Mouse (Mus musculus): ENCODE results near the gene Gm9112. TPM values are rescaled to one million over a fixed set of nuclear protein-coding genes. Genes with fewer than 3 reads are reported as not detected.
A peak's percentile ranks its signal among the peaks of the same experiment; 100 is the strongest.
"Not testable (repeated sequence)": the region's sequence is repeated elsewhere in the genome, so short reads cannot be mapped to it uniquely, and the experiment has no call there.

Gene Gm9112
- not detected for polyA plus RNA-seq (2021)

DNA sequence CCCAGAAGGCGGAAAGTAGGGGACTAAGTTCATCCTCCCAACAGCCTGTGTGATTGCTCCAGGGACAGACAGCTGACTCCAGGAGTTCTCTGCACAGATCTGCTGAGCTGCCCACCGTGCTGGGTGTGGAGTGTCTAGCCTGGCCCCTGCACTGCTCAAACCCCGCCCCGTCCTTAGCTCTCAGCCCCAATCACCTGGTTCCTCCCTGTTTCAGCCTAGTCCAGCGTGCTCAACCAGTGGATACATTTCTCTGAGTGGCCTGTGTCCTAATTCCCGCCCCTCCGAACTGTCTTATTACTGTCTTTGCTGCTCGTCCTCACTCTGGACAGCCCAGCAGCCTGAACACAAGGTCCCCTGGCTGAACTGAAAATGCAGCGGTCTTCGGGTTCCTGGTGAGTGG, at the start of gene Gm9112, which contains the start of gene Dmrtc1b:
TSS of gene Gm9112 (minus strand) at position 101 of the 400 bp plus-strand sequence.
TSS of gene Dmrtc1b (plus strand) at position 331 of the 400 bp plus-strand sequence.
- ATAC-seq; POLR2A ChIA-PET; in situ Hi-C loops (cut with MboI; ENCODE audit: low pct_unique_long_range_greater_than_20kb); DNase-seq (ENCODE audit: low read depth, low spot score); CTCF ChIA-PET: not testable (repeated sequence)
- peaks cover 14% of the 10 kb centered on the region for H3K27me3 ChIP-seq

DNA sequence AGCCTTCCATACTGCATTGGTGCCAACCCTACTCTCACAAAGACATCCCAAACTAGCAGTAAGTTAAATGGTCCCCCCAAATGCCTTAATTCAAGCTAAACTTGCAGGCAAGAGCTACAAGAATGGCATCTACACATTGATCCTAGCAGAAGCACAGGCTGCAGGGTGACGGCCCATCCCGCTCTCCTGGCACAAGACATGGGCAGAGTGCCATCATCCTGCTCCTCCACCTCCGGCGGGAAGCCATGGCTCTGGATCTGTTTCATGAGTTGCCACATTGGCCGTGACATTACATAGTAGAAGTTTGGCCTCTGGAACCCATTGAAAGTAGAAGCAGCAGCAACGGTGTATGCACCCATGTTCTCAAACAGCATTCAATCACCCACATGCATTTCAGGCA, 16.8 kb upstream of the Gm9112 start:
- ATAC-seq; CTCF ChIA-PET; POLR2A ChIA-PET; H3K27me3 ChIP-seq; DNase-seq (ENCODE audit: low read depth, low spot score); in situ Hi-C loops (cut with MboI; ENCODE audit: low pct_unique_long_range_greater_than_20kb): not testable (repeated sequence)

DNA sequence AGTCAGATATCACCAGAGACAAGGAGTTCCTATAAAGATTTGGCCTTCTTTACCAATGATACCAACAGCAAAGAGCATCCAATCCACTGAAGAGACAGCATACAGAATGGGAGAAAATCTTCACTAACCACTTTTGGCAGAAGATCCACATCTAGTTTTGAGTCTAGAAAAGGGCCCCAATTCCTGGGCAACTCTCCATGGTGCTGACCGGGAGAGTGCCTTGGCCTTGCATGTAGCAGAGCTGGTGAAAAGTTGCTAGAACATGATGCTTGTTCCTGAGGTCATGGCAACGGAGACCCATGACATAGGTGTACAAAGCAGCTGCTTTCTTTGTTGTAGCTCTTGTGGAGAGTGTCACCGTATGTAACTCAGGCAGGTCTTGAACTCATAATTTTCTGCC, 6.8 kb downstream of the Gm9112 start:
- H3K27me3 ChIP-seq; DNase-seq (ENCODE audit: low read depth, low spot score); CTCF ChIA-PET; ATAC-seq; in situ Hi-C loops (cut with MboI; ENCODE audit: low pct_unique_long_range_greater_than_20kb); POLR2A ChIA-PET: not testable (repeated sequence)

DNA sequence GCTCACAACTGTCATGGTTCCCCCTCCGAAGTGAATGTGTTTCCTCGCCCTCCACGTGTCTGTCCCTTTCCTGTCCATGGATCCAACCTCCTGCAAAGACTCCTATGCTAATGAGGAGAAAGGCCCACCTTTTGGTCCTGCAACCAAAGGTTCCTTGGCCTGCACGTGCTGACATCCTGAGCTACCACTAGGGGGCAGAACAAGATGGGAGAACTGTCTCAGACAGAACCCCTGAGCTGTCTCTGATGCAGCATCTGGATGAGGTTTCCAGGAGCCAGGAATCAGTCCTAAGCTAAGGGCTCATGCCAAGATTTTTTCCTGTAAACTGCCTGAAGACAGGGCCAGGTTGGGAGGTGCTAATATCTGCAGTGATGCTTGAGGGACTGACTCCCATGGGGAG, 18.2 kb downstream of the Gm9112 start:
- H3K27me3 ChIP-seq; CTCF ChIA-PET; POLR2A ChIA-PET; DNase-seq (ENCODE audit: low read depth, low spot score); in situ Hi-C loops (cut with MboI; ENCODE audit: low pct_unique_long_range_greater_than_20kb): not testable (repeated sequence)
- peak; percentile 31 for ATAC-seq
- peak; percentile 24 for TF ChIP-seq CTCF (IDR thresholded peaks at IDR 0.05)

DNA sequence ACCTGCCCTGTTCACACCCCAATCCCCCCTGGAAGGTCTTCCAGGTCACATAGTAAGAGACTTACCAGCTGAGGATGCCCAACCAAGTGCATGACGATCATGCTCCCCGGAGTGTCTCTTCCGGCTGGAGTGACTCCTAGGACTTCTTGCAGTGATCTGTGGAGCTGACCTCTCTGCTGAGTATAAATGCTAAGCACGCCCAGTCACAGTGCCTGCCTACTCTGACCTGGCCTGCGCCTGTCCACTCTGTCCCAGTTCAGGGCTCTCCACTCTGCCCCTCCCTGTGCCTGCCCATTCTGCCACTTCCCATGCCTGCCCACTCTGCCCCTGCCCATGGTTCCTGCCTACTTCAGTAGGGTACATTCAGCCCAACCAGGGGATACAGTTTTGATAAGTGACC, 20.6 kb downstream of the Gm9112 start, which contains the start of gene Gm3880:
TSS of gene Gm3880 (minus strand) at position 101 of the 400 bp plus-strand sequence.
- CTCF ChIA-PET; in situ Hi-C loops (cut with MboI; ENCODE audit: low pct_unique_long_range_greater_than_20kb); DNase-seq (ENCODE audit: low read depth, low spot score); H3K27me3 ChIP-seq; POLR2A ChIA-PET; ATAC-seq: not testable (repeated sequence)

DNA sequence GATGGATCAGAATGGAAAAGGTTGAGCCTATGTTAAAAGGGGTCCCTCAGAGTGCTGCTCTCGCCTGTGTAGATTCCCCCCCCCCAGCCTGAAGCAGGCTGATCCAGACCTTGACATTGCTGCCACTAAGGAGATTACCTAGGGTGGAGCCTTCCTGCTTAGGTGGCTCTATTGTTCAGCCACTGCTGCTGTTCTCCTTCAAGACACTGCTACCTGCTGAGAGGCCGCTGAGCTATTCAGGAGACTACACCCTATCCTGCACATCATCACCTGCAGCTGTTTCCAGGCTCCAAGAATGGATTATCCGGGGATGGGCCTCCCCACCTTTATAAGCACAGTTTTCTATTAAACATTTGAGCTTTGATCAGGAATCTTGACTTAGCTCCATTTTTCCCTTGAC, 22.7 kb downstream of the Gm9112 start:
- H3K27me3 ChIP-seq; in situ Hi-C loops (cut with MboI; ENCODE audit: low pct_unique_long_range_greater_than_20kb); DNase-seq (ENCODE audit: low read depth, low spot score); POLR2A ChIA-PET; ATAC-seq; CTCF ChIA-PET: not testable (repeated sequence)

DNA sequence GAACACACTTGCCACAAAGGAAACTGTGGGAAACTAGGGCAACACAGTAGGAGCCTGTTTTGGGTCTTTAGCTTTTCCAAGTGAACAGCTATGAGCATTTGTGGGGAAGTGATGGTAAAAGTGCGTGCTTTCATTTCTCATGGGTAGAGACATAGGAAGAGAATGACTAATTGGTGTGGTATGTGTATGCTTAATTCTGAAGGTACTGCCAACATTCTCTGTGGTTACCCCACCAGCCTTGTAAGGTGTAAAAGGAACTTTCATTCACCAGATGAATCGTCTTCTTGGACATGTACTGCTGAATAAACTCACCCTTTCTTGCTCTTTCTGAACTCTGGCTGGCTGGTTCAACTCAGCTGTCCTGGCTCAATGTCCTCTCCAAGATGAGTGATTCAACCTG, 40.8 kb downstream of the Gm9112 start:
- DNase-seq (ENCODE audit: low read depth, low spot score) (no peak), ATAC-seq (no peak)
- H3K27me3 ChIP-seq: no peaks in the 10 kb centered on the region
- ChIA-PET CTCF (no interaction called here), POLR2A (no interaction called here)
- TF ChIP-seq CTCF (IDR thresholded peaks at IDR 0.05): no peak
- in situ Hi-C loops (cut with MboI; ENCODE audit: low pct_unique_long_range_greater_than_20kb): no loop called here

DNA sequence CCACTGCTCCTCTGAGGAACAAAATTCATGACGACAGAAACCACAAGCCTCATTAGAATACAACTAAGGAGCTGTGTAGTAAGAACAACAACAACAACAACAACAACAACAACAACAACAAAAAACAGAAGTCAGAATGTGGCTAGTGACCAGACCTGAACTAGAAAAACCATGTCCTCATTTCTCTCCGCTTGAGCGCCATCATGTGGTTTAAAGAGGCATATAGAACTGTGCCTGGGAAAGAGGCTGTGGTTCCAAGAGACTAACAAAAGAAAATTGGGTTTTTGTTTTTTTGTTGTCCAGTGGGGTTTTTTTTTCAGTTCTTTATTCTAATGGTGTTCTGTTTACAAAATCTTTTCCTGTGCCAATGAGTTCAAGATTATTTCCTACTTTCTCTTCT, 46.7 kb downstream of the Gm9112 start:
- no peak for ATAC-seq
- in situ Hi-C loops (cut with MboI; ENCODE audit: low pct_unique_long_range_greater_than_20kb): no loop called here
- DNase-seq (ENCODE audit: low read depth, low spot score): no peak
- peak; percentile 57 for TF ChIP-seq CTCF (IDR thresholded peaks at IDR 0.05)
- CTCF ChIA-PET: interaction anchor here (0.9 kb wide), 1 partner anchor 16 kb away, joined by 3 read pairs; the partner anchor contains the start of gene Phka1
- POLR2A ChIA-PET: no interaction called here
- H3K27me3 ChIP-seq: peaks cover 12% of the 10 kb centered on the region

Other genes with a start within 250 kb of the Gm9112 start
- 15.3 TPM for gene Hdac8, start 202.3 kb downstream of the Gm9112 start, polyA plus RNA-seq (2021)
- gene Phka1, start 63.4 kb downstream of the Gm9112 start, polyA plus RNA-seq (2021): 18.3 TPM
- gene Gm3880, start 20.7 kb downstream of the Gm9112 start, polyA plus RNA-seq (2021): not detected
- gene Dmrtc1b, start 230 bp upstream of the Gm9112 start, polyA plus RNA-seq (2021): not detected
- gene Dmrtc1c1, start 95.3 kb upstream of the Gm9112 start, polyA plus RNA-seq (2021): not detected
- gene Dmrtc1c2, start 147.0 kb upstream of the Gm9112 start, polyA plus RNA-seq (2021): not detected
- gene 1700031F05Rik, start 160.3 kb upstream of the Gm9112 start, polyA plus RNA-seq (2021): not detected
- 0.05 TPM for gene Dmrtc1a, start 201.1 kb upstream of the Gm9112 start, polyA plus RNA-seq (2021)
- gene 1700011M02Rik, start 201.3 kb upstream of the Gm9112 start, polyA plus RNA-seq (2021): not detected
- not detected for gene 1700018G05Rik, start 220.7 kb upstream of the Gm9112 start, polyA plus RNA-seq (2021)